Mouse (Mus musculus) heart, postnatal 0 days (tissue): ENCODE data around the gene Etnk2. TPM values are rescaled to one million over a fixed set of nuclear protein-coding genes. Genes with fewer than 3 reads are reported as not detected.

Experiments
- ATAC-seq: fragments of 200-750 bp; cut with Nextera tagmentation; 2 replicates; pipeline ENCODE4 v1.8.0; 2017; ENCODE audit warnings: low read depth, moderate number of reproducible peaks, moderate library complexity; ENCODE audit not compliant: insufficient read depth
- DNase-seq: peaks from one replicate; pipeline ENCODE4 v3.0.0-alpha.2; 2016; ENCODE audit warnings: low spot score
- H3K27ac ChIP-seq: fragments of 300-500 bp; sonication (generic); 2 replicates; pipeline ENCODE4 v1.5.1; 2014; ENCODE audit warnings: low read depth, mild to moderate bottlenecking
- H3K27me3 ChIP-seq: fragments of 300-500 bp; sonication (generic); 2 replicates; pipeline ENCODE4 v1.6.1; 2014; ENCODE audit warnings: low read length, mixed read lengths; ENCODE audit not compliant: control insufficient read depth, insufficient read depth
- H3K36me3 ChIP-seq: fragments of 300-500 bp; sonication (generic); replicated peaks from 2 replicates; pipeline ENCODE4 v1.6.1; 2014; ENCODE audit warnings: low read length, mixed read lengths; ENCODE audit not compliant: control insufficient read depth, insufficient read depth
- H3K4me1 ChIP-seq: fragments of 300-500 bp; sonication (generic); 2 replicates; pipeline ENCODE4 v1.6.1; 2014; ENCODE audit warnings: antibody characterized with exemption; ENCODE audit not compliant: control insufficient read depth, insufficient read depth
- H3K4me2 ChIP-seq: fragments of 300-500 bp; sonication (generic); 2 replicates; pipeline ENCODE4 v1.6.1; 2014; ENCODE audit warnings: low read depth, mild to moderate bottlenecking, low read length, moderate library complexity
- H3K4me3 ChIP-seq: fragments of 300-500 bp; sonication (generic); 2 replicates; pipeline ENCODE4 v1.5.1; 2014; ENCODE audit warnings: low read depth, low read length
- H3K9ac ChIP-seq: fragments of 300-500 bp; sonication (generic); replicated peaks from 2 replicates; pipeline ENCODE4 v1.6.1; 2014; ENCODE audit warnings: low read depth, low read length, mixed read lengths
- H3K9me3 ChIP-seq: fragments of 300-500 bp; sonication (generic); replicated peaks from 2 replicates; pipeline ENCODE4 v1.6.1; 2016; ENCODE audit warnings: low read length; ENCODE audit not compliant: control insufficient read depth
- CTCF ChIP-seq: IDR thresholded peaks from 2 replicates; pipeline ENCODE4 v1.5.1; 2016; ENCODE audit warnings: antibody characterized with exemption, control low read depth, low read depth
- EP300 ChIP-seq: IDR thresholded peaks from 2 replicates; pipeline ENCODE4 v1.6.1; 2016; ENCODE audit warnings: antibody characterized with exemption, low read depth
- WGBS: fragments of 180-500 bp; shearing (Covaris S2); extraction: QIAGEN DNeasy Blood & Tissue Kit; methylation state at CpG from one replicate; pipeline ENCODE4 v1.1.7; 2014; 5-methylcytosine and 5-hydroxymethylcytosine counted together
- polyA plus RNA-seq: library from polyadenylated mRNA; unstranded; fragments of >200 nt; fragmentation: Nextera tagmentation; extraction: Ambion mirVana; gene quantifications from 2 replicates; pipeline ENCODE4 v1.2.1, GENCODE M21; 2015
- total RNA-seq: library from RNA; depleted of rRNA; stranded (reverse); fragments of >200 nt; gene quantifications from 2 replicates; pipeline ENCODE4 v1.2.3, GENCODE M21; 2014; ENCODE audit warnings: low replicate concordance

The Etnk2 gene
- total and polyA plus RNA-seq, 2 experiments from 2014 or later = 0.31 to 0.97 TPM

DNA sequence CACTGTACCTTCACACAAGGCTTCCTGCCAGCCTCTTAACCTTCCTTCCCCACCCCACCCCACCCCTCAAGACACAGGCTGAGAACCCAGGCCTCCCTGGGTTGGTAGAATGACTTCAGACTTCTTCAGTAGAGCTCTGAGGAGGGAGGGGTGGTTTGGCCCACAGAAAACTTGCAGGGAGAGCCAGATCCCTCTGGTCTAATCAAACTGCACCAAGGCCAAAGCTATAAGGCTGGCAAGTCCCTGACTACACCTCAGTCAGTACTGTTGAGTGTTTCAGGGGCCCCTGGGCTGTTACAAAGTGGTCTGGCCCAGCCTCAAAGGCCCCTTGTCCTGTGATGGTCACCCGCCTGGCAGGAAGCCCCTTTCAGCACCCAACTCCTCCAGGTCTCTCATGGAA, 54.2 kb downstream of the Etnk2 start:
- TF ChIP-seq CTCF (no peak), EP300 (no peak)
- peak; percentile 16; the same call in 1 of the 2 replicates for ATAC-seq
- Histone ChIP-seq H3K27me3 (no peaks in the 10 kb centered on the region), H3K9me3 (no peaks in the 10 kb centered on the region), H3K4me1 (peaks cover 24% of the 10 kb centered on the region), H3K27ac (0 out of 2 replicates have a peak overlapping the region, but pooled peaks have one; percentile 45), H3K9ac (peak overlapping the region; percentile 52; the same call in 1 of the 2 replicates), H3K4me2 (peak overlapping the region; percentile 73), H3K4me3 (peak overlapping the region; percentile 44; the same call in 1 of the 2 replicates), H3K36me3 (no peaks in the 10 kb centered on the region)
- WGBS = 54% methylated on average over 1 of the region's 1 CpGs
- no peak for DNase-seq

DNA sequence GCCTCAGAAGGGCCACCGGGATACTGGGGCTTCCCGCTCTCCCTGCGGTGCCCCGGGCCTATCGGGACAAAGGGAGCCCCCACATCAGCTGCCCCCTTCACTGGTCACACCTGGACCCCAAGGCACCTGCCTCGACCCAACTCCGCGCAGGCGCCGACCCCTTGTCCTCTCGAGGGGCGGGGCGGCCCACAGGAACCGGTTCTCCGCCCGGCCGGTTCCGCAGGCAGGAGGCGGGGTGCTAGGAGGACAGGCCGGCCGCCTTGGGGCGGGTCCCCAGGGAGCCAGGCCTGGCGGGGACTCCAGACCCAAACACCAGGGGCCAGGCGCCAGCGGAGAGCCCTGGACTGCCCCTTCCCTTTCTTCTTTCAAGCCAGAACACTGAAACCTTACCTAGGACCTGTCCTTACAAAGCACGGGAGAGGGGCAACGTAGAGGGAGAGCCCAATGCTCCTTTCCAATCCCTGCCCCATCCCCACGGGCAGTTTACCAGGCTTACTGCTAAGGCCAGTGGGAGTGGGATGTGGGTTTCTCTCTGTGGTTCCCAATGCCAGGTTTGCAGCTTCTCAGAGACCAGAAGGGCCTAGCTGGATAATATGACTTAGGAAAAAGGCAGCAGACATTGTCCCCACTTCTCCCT, 54.9 kb downstream of the Etnk2 start:
- Histone ChIP-seq H3K9me3 (no peaks in the 10 kb centered on the region), H3K27ac (peak overlapping the region; percentile 50), H3K27me3 (no peaks in the 10 kb centered on the region), H3K4me1 (peaks cover 23% of the 10 kb centered on the region), H3K4me2 (peak overlapping the region; percentile 73), H3K9ac (peak overlapping the region; percentile 52; the same call in 1 of the 2 replicates), H3K4me3 (peak overlapping the region; percentile 44), H3K36me3 (no peaks in the 10 kb centered on the region)
- 12% methylated on average over 28 of the region's 28 CpGs for WGBS
- ATAC-seq = peak; percentile 65
- peak; percentile 37 for DNase-seq
- no peak for TF ChIP-seq EP300
- no peak for TF ChIP-seq CTCF

DNA sequence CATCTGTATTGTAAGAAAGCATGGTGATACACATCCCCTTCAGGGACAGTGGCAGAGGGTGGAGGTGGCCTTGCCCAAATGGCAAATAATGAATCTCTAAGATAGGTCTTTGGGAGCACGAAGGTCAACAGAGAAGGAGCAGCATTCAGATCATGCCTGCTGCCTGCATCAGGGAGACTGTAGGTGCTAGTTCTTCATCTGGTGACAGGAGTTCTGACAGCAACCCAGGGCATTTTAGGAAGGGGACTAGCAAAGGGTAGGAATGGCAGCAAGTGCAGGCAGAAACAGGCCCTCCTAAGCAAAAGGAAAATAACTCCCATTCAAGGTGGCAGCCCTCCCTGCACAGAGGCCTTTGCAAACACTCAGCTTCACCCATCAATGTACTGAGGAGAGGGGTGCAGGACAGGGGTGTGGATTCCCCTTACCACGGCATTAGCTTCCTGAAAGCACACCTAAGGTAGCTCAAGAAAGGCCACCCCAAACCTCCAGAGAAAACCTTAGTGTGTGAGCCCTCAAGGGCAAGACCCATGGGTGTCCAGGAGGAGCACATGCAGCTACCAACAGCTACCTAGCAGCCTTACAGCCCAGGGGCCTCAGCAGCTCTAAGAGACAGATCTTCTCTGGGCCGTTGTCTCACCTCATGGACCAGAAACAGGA, 55.9 kb downstream of the Etnk2 start:
- no peak for ATAC-seq
- Histone ChIP-seq H3K27ac (no peak overlapping the region), H3K36me3 (no peaks in the 10 kb centered on the region), H3K9me3 (no peaks in the 10 kb centered on the region), H3K4me3 (no peak overlapping the region), H3K4me2 (no peak overlapping the region), H3K27me3 (no peaks in the 10 kb centered on the region), H3K4me1 (peaks cover 18% of the 10 kb centered on the region), H3K9ac (no peak overlapping the region)
- 72% methylated on average over 3 of the region's 3 CpGs for WGBS
- TF ChIP-seq CTCF (no peak), EP300 (no peak)
- DNase-seq = no peak

DNA sequence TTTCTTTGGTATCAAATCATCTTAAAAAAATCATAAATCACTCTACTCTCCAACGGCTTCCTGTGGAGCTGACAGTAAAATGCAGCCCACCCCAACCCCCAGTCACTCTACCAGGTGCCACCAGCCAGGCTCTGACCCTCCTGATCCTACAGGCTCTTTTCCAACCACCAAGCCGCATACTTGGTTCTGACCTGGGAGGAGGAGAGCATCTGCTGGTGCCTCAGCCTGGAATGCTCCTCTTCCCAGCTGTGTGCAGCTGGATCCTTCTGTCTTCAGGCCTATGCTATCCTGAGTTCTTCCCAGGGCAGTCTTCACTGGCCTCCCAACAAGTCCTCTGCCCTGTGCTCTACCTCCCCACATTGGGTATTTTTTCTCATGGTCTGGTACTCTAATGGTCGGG, 57.1 kb downstream of the Etnk2 start:
- Histone ChIP-seq H3K4me2 (peak overlapping the region; percentile 98; the same call in 1 of the 2 replicates), H3K9ac (no peak overlapping the region), H3K27ac (0 out of 2 replicates have a peak overlapping the region, but pooled peaks have one; percentile 2), H3K4me3 (no peak overlapping the region), H3K4me1 (peaks cover 18% of the 10 kb centered on the region; the same call in 1 of the 2 replicates), H3K9me3 (no peaks in the 10 kb centered on the region), H3K27me3 (peaks cover 10% of the 10 kb centered on the region; the same call in 1 of the 2 replicates), H3K36me3 (no peaks in the 10 kb centered on the region)
- WGBS = 65% methylated on average over 3 of the region's 3 CpGs
- DNase-seq (no peak), ATAC-seq (no peak)
- TF ChIP-seq CTCF (no peak), EP300 (no peak)

DNA sequence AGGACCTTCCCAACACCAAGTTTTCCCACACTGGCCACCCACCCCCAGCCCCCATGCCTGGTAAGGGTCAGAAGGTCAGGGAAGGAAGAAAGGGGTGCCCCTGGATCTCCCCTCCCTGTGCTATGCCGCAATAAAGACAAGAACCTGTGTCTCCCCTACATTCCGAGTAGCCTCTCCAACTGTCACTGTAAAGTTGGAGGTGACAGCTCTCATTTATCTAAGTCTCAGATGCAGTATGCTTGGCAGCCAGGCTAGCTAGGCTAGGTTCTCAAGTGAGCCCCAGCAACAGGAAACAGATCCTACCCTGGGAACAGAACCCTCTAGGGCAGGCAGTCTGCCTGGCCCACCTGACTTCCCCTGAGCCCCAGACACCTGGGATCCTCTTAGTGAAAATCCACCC, 57.7 kb downstream of the Etnk2 start:
- peak overlapping the region; percentile 79; the same call in 1 of the 2 replicates for H3K4me3 ChIP-seq
- ATAC-seq (no peak), DNase-seq (no peak)
- peaks cover 12% of the 10 kb centered on the region; the same call in 1 of the 2 replicates for H3K27me3 ChIP-seq
- H3K36me3 ChIP-seq = no peaks in the 10 kb centered on the region
- 73% methylated on average over 2 of the region's 2 CpGs for WGBS
- peaks cover 18% of the 10 kb centered on the region; the same call in 1 of the 2 replicates for H3K4me1 ChIP-seq
- H3K9ac ChIP-seq = no peak overlapping the region
- TF ChIP-seq CTCF (no peak), EP300 (no peak)
- peak overlapping the region; percentile 98 for H3K4me2 ChIP-seq
- no peaks in the 10 kb centered on the region for H3K9me3 ChIP-seq
- peak overlapping the region; percentile 2; the same call in 1 of the 2 replicates for H3K27ac ChIP-seq
